Mouse (Mus musculus): ENCODE data around the gene 4930562C15Rik.
"Not testable (repeated sequence)": the region's sequence is repeated elsewhere in the genome, so short reads cannot be mapped to it uniquely, and the experiment has no call there.

4930562C15Rik gene

DNA sequence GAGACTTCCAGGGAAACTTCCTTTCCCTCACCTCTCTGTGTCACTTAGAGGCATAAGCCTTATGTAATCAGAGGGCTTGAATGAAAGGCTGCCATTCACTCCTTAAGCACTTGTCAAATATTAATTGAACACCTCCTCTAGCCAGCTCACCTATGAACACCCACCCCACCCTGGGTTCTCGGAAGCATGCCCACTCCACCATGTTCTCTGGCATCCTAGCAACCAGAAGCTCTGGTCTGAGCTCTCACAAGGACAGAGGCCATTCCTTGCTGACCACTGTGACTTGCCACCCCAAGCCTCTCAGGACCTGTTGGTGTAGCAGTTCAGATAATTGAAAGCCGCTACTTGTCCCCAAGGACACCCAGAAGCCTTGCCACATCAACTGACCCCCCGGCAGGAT, at the start of gene 4930562C15Rik:
4930562C15Rik (plus strand) TSS at position 226 of the 400 bp plus-strand sequence.
- no peak for DNase-seq

DNA sequence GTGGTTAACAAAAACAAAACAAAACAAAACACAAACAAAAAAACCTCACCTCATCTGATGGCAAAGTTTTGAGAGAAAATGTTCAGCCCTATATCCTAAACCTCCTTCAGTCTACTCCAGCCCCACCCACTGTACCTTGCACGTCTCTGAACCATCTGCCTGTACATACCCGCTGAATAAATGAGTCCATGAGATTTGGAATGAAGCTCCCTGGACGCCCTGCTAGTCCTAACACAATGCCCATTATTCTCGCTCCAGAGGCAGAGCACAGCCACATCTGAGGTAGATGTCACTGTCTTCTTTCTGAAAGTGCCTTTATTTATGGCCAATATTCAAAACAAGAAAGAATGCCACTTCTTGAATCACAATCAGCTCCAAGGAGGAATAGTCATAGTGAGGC, 49.5 kb upstream of the 4930562C15Rik start:
- DNase-seq: no peak

DNA sequence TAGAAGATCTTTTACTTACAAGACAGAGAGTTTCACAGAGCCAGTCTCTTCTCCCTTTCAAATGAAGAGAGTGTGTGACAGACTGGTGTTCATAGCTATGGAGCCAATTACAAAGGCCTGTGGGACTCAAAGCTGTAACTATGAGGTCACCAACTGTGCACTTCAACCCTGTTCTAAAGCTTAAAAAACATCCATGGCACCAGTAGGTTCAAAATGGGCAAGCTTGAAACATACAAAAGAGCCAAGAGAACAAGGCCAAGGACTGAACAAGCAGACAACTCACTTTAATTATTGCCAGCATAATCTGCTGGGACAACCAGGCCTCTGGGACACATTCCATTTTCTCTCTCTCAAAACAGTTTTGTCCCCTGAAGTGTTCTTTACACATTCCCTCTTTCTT, 47.0 kb upstream of the 4930562C15Rik start:
- DNase-seq: no peak

DNA sequence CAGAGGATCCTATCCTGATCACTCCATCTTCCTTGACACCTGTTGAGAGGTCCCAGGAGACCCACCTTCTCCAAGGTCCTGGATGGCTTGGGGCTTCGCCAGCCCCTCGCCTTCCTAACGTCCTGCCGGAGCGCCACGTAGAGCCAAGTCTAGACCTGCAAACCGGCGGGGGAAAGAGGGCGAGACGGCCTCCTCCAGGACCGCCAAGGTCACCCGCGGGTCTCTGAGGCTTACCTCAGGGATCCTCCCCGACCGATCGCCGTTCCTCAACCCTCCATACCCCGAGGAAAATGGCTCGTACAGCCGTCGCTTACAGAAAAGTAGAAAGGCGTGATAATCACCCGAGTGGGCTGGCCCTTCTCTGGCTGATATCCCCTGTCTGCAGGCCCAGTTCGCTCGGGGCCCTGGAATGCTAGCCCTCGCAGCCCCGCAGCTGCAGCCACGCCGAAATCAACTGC, 45.9 kb upstream of the 4930562C15Rik start:
- peak; percentile 53 for DNase-seq

DNA sequence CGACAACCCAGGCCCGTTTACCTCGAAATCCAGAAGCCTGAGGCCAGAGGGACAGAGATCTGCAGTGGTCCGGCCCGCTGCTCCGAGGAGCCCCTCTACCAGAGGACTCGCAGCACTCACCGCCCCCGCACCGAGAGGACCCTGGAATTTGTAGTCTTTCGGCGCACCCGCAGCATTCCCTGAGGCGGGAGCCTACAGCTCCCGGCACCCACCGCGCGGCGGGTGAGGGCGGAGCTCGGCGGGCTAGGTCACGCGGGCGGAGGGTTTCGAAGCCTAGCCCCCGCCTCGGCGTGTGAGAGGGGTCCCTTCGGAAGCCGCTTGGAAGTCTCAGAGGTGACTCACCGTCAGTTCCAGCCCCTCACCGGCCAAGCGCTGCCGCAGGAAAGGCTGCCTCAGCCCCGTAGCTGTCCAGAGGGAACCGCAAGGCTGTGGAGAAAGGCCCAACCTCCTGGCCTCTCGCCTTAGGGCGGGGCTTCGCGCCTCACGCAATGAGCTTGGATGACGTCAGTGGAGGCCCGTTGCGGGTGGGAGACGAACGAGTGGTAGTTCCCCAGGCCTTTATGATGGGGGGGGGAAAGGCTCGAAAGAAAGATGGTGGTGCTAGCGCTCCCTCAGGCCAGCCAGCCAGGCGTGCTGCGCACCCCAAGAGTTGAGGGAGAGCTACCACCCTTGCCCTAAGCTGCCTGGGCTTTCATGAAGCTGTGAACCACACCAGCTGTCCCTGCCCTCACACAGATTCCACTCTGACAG, 45.2 kb upstream of the 4930562C15Rik start, which contains the start of gene Cdip1:
Cdip1 (minus strand) TSS at position 483 of the 750 bp plus-strand sequence.
- peak; percentile 98 for DNase-seq

DNA sequence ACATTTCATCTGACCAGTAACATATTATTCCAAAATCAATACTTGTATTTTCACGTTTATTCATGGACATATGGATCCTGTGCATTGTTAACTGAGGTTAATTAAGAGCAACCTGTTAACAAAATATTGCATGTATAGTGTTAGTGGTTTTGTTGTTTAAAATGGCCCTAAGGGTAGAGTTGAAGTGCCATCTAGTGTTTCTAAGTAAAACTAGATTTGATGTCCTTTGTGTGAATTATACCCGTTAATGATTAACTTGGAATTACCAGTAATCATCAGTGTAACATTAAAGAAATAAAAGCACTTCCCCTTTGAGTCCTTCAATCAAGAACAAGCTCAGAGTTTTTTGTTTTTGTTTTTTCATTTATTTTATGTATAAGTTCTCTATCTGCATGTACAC, 43.9 kb upstream of the 4930562C15Rik start:
- DNase-seq: no peak

DNA sequence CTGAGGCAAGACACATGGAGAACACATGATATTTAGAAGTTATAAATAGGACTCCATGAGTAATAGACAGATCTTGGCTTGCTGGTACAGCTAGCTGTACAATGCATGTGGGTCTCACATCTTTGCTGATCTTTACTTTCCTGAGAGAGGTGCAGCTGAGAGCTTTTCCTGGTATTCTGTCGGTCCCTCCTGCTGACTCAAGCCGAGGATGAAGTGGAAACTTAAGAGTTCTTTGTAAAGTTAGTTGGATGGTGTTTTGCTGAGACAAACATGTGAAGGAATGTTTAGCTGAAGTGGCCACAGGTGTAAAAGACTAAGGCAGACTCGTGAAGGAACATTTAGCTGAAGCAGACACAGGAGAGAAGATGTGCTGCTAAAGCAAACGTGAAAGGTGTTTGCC, 38.6 kb upstream of the 4930562C15Rik start:
- no peak for DNase-seq

DNA sequence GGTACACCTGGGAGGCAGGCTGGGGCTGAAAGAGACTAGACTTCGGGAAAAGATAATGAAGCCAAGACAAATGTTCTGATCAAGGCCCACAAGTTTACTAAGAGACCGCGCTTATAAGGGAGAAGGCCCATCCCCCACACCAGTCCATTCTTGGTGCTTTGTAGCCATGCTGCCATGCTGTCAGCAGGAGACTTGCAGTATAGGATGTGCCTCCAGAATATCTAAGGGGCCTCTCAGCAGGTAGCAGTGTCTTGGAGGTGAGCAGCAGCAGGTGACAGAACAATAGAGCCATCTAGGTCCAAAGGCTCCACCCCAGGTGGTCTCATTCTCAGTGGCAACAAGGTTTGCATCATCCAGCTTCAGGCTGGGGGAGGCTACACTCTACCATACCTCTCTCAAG, 16.9 kb upstream of the 4930562C15Rik start:
- no peak for DNase-seq

DNA sequence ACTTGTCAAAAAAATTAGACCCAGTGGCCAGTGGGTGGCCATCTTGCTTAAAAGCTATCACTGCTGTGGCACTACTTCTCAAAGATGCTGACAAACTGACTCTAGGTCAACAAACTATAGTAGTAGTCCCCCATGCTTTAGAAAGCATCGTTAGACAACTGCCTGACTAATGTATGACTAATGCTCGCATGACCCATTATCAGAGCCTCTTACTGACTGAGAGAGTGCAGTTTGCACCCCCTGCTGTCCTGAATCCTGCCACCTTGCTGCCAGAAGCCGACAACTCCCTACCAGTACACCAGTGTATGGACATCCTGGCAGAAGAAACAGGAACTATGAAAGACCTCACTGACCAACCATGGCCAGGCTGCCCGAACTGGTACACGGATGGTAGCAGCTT, 10.8 kb upstream of the 4930562C15Rik start:
- not testable (repeated sequence) for DNase-seq

DNA sequence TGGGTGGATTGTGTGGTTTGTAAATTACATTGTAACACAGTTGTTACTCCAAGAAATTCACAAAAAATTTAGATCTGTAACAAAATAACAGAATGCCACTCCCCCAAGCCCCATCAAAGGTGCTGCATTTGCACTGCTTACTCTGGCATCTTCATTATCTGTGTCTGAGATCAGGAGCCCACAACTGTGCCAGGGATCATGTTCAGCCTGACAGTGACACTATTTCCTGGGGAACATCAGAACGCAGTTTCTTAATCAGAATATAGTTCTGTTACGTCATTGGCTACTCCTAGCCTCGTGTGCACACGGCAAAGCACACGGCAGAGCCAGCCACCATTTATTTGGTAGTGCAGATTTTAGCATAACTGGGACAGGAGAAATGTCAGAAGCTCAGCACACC, 7.6 kb upstream of the 4930562C15Rik start:
- no peak for DNase-seq

DNA sequence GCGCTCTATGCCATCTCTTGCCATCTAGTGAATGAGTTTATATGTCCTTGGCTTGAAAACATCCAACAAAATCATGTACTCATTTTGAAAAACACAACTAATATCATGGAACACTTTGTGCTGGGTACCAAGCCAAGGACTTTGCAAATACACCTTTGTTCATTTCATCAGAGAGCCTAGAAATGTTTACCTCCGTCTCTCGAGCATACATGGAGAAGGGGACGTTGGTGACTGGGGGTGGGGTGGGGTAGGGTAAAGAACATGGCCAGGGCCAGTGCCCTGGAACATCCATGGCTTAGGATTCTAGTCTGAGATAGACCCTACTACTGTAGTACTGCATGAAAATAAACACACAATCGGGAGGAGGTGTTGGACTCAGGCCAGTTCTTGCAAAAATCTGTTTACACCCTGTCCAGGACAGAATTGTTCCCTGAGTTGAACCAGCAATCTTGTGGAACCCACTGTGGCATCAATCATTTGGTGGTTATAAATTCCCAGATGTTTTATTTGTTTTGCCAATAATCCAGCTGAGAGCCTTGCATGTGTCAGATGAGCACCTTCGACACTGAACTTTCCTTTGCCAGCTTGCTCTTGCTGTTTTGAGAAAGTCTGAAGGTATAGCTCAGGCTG, 5.8 kb upstream of the 4930562C15Rik start:
- DNase-seq: no peak

DNA sequence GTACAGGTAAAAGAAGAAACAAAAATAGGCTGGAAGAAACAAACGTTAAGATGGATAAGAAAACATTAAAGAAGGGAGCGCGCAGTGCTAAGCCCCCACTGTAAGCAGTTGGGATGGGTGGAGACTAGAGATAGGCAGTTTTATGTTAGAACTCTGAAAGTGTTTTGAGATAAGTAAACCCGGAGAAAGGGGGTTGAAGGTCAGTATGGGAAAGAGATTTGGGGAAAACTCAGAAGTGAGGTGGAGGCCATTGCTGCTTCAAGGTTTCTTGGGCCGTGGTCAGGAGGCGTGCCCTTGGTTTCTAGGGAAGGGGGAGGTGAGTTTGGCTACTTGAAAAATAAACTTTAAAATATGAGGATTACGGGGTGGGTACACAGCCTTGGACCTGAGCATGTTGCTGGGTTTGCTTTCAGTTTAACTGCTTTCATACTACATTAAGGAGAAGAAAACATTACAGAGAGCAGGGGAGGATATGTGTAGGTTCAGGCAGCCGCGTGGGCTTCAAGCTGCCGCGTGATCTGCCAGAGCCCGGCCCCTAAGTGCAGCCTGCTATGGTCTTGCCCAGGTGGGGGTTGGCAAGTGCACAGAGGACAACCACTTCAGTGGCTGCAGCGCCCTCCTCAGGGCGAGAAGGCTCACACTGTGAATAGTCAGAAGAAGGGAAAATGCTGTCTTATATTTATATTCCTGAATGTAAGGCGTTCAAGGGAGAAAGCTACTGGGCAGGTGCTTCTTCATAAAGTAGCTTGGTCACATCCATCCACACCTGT, 3.4 kb upstream of the 4930562C15Rik start:
- DNase-seq: no peak

DNA sequence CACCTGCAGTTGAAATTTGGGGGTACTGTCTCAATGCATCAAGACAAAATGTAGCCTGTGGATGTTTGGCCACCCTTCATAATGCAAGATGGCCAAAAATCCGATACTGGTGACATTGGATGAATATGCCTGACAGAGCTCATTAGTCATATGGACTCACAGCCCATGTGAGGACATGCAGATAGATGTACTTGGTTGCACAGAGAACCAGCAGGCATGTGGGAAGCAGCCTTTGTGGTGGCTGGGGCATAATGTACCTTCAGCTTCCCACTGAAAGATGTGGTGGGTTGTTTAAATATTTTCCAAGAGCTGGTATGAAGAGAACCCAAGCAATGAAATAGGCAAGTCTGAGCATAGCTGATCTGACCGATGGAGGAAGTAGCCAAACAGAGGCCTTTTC, 1.4 kb upstream of the 4930562C15Rik start:
- DNase-seq: no peak

DNA sequence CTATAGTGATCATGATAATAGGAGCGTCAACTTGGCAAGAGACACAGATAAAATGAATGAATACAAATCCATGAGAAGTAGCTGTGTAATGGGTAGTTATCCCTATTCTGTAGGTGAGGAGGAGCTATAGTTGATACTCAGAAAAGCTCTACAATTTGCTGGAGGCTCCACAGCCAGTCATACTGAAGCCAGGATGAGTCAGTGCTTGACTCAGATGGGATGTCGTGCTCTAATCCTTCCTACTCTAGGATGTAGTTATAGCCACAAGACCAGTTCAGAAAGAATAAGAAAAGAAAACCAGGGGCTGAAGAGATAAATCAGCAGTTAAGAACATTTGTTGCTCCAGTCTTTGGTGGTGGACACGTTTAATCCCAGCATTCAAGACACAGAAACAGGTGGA, 2.4 kb downstream of the 4930562C15Rik start:
- DNase-seq: no peak

DNA sequence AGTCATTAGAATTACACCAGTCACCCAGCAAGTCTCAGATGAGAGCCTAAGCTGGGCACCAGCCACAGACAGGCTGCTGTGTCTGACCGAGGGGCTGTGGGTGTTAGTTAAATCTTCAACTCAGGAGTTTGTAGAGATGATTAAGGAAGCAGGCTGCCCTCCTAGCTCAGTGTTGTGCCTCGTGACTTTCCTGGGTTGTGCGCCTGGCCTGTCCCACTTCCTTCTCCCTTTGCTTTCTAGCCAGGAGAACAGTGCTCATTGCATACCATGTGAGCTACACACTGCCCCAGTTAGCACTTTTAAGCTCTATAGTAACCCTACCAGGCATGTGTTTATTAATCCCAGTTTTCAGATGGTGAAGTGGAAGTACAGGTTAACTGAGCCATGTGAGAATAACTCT, 4.3 kb downstream of the 4930562C15Rik start:
- no peak for DNase-seq

DNA sequence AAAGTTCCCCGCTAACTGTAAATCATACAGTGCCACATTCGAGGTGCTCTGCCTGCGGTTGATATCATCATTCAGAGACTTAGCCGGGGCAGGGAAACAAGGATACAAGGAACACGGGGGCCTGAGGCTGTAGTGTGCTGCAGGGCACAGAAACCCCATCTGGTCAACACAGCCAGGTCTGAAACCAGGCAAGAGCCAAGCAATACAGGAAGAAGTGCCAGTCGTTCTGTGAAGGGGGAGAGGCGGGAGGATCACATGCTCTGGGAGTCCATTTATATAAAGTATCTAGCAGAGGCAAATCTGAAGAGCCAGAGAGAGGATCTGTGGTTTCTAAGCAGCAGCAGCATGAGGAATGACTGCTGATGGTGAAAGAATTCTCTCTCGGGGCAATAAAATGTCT, 5.0 kb downstream of the 4930562C15Rik start:
- no peak for DNase-seq

DNA sequence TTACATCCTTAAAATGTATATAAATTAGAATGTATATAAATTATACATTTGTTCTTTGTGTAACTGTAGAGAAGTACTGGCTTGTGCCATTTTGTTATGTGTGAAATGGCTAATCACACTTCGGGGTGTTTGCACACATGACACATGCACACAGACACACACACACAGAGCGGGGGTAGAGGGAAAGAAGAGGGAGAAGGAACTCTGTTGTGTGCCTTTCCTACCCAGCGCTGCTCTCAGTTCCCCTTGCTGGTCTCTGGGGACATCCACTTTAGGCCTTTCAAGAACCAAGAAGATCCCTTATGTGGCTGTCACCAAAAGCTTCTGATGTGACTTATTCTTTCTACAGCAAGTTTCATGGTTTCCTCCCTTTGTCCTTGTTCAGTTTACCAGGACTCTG, 11.8 kb downstream of the 4930562C15Rik start:
- DNase-seq: no peak

DNA sequence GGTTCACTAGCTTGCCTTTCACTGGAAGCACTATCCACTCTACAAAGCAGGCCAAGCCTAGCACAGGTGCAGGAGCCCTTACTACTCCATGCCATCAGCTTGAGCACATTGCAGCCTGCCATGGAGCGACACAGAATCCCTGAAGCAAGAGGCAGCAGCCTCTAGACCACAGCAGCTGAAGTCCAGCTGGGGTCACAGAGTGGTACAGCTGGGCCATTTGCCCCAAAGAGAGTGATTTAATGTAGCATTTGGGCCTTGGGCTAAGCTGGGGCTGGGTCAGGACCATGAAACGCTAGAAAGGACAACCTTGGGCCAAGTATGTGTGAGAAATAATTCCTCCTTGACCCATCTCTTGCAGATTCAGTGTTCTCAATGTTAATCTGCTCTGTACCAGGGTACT, 12.9 kb downstream of the 4930562C15Rik start:
- DNase-seq: no peak

DNA sequence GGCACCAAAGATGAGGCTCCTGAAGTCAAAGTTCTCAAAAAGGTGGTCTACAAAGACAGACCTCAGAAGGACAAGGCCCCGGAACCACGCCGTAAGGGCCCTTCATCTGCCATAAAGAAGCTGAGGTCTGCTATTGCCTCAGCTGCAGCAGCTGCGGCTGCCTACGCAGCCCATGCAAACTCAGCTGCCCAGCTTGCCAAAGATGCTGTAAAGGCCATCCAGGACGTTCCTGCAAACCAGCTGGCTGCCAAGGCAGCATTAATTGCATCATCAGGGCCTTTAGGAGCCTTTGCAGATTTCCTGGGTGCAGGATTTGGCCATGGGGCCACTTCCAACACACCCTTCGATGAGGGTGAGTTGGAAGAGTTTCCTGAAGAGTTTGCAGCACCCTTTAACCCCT, 15.1 kb downstream of the 4930562C15Rik start:
- DNase-seq: no peak

DNA sequence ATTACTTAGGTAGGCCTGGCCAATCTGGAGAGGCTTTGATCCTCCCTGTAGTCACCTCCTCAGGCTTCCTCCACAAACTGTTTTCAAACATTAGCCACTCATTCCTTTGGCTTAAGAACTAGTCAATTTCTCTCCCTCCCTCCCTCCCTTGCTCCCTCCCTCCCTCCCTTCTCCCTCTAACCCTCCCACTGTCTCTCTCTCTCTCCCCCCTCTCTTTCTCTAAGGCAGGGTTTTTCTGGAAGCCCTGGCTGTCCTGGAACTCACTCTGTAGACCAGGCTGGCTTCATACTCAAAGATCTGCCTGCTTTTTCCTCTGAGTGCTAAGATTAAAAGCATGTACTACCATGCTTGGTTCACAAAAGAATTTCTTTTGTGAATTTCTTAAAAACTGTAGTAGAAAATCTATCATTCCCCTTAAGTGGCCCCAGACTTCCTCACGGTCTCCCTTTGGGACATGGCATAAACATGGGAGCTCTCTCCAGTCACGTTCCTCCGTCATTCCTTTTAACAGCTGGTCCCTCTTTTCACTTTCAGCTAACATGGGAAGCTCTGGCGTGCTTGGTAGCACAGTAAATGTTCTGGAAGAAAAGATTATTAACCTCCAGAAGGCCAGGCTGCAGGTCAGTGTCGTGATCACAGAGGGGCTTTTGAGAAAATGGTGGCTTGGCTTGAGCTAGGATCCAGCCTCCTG, 15.9 kb downstream of the 4930562C15Rik start:
- DNase-seq: no peak

DNA sequence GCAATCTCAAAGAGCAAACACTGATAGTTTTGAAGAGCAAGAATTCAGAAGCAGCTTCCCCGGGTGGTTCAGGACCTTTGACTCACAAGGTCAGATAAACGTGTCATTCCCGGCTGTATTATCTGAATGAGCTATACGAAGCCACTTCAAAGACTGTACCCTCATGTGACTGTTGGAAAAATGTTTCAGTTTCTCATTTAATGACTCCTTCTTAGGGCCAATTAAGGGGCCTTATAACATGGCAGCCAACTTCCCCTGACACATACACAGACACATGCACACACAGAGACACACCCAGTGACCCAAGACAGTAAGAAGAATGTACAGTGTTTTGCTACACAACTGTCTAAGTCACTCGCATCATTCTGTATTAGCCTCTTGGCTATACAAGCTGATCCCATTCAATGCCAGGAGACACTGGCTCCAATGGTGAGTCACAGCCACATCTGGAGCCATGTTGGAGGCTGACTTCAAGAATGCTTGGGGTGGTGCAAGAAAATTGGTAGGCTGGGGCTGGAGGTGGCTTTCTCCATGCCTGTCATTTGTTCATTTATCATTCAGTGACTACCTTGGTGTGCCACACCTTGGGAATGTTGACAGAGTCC, 19.9 kb downstream of the 4930562C15Rik start:
- DNase-seq: no peak

DNA sequence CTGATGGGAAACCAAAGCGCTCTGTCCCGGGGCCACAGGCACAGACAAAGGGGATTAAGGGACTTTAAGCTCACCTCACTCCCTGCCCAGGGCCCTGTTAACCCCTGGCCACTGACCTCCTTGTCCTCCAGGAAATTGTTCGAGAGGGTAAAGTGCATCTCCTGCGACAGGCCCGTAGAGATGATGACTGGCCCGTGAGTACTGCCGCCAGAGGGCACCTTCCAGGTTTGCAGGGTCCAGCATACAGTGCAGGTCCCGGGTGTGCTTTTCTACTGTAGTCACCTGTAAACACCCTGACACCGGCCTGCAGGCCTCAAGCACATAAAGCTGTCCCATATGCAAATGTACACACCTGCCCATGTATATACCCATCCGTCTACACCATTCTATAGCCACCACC, 26.2 kb downstream of the 4930562C15Rik start:
- no peak for DNase-seq
